Mouse (Mus musculus): ENCODE measurements around the gene Atf3. TPM values are rescaled to one million over a fixed set of nuclear protein-coding genes. Genes with fewer than 3 reads are reported as not detected.

Atf3 gene
- polyA plus RNA-seq, 1 experiment from 2014 or later = 1.5 TPM

DNA sequence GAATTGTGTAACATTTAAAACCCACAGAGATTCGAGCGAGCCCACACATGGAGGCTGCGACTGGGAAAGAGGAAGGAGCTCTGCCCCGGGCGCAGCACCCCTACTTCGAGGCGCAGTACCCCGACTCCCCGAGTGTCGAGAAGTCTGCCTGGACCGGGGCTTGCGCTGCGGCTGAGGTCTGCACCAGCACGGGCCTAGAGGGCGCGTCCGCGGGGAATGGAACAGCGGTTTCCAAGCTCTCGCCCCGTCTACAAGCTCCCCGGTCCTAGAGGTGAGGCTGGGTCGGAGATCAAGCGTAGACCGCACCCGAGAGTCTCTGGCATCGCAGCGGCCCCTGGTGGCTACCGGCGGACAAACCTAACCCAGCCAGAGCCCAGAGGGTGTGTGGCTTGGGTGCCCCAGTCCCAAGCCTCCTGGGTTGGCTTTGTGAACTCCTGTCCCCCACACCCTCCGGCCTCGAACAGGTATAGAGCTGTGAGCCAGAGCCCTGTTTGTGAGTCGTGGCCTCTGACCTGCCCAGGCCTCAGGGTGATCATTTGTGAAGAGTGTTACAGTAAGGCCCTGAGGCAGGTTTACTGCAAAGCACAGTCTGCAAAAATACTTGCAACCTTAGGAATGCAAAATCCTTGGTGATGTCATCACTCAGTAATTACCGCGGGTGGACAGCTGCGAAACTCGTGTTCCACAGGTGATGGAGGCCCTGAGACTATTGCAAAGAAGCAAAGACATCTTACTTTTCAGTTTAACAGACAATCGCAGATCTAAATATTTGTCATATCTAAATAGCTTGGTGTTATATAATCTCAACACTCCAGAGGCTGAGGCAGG, 91.8 kb downstream of the Atf3 start:
- peak; percentile 59 for ATAC-seq (ENCODE audit: low FRiP score)
- H3K9ac ChIP-seq = peak overlapping the region; percentile 59; the same call in 1 of the 2 replicates

DNA sequence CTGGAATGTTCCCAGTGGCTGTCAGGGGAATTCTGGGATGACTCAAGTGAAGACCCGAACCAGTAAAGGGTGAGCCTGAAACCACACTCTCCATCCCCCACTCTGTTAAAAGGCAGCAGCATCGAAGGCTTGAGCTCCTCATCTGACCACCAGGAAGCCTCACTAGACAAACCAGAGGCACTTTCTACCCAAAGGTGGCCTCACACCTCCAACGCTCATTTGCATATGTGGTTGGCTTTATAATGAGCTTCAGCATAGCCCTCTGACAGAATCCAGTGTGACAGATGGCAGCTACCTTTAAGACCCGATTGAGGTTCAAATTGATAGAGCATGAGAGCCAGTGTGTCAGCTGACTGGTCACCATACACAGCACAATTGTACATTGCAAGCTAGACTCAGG, 93.6 kb downstream of the Atf3 start:
- ATAC-seq (ENCODE audit: low FRiP score) = no peak
- WGBS = 58% methylated on average over 4 of the region's 4 CpGs

More for the DNA sequence above, 91.8 kb downstream of the Atf3 start:
- Histone ChIP-seq H3K4me1 (replicated peaks) (peaks cover 6% of the 10 kb centered on the region; the same call in 1 of the 2 replicates), H3K4me3 (peak overlapping the region; percentile 28), H3K27ac (no peak overlapping the region), H3K36me3 (no peaks in the 10 kb centered on the region), H3K27me3 (peaks cover 20% of the 10 kb centered on the region), H3K4me2 (peak overlapping the region; percentile 52), H3K9me3 (peaks cover 12% of the 10 kb centered on the region; the same call in 1 of the 2 replicates)
- whole genome bisulfite sequencing = 20% methylated on average over 38 of the region's 38 CpGs

DNA sequence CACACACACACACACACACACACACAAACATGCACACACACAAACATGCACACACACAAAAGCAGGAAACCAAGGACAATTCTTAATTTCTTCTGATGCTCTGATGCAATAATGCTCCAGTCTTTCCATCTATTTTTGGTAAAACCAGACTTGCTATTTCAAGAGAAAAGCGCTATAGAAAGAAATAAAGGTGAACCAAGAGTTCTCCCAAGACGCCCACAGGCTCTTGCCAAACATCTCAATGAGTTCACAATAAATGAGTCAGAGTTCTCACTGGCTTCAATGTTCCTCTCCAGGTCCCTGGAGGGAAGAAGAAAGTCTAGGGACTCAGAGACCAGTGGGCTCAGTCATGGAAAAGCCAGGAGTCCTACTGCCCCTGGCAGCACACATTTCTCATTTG, 94.1 kb downstream of the Atf3 start:
- 87% methylated on average over 2 of the region's 2 CpGs for WGBS
- peaks cover 6% of the 10 kb centered on the region; the same call in 1 of the 2 replicates for H3K4me1 ChIP-seq (replicated peaks)
- no peaks in the 10 kb centered on the region for H3K9me3 ChIP-seq
- H3K4me2 ChIP-seq = no peak overlapping the region
- peaks cover 20% of the 10 kb centered on the region for H3K27me3 ChIP-seq
- H3K36me3 ChIP-seq = no peaks in the 10 kb centered on the region
- H3K4me3 ChIP-seq = no peak overlapping the region
- H3K9ac ChIP-seq = no peak overlapping the region
- H3K27ac ChIP-seq = no peak overlapping the region
- ATAC-seq (ENCODE audit: low FRiP score) = no peak

More for the DNA sequence above, 93.6 kb downstream of the Atf3 start:
- Histone ChIP-seq H3K4me2 (no peak overlapping the region), H3K4me3 (no peak overlapping the region), H3K9ac (no peak overlapping the region), H3K9me3 (peaks cover 3% of the 10 kb centered on the region; the same call in 1 of the 2 replicates), H3K27me3 (peaks cover 20% of the 10 kb centered on the region), H3K27ac (no peak overlapping the region), H3K36me3 (no peaks in the 10 kb centered on the region), H3K4me1 (replicated peaks) (peaks cover 6% of the 10 kb centered on the region; the same call in 1 of the 2 replicates)

DNA sequence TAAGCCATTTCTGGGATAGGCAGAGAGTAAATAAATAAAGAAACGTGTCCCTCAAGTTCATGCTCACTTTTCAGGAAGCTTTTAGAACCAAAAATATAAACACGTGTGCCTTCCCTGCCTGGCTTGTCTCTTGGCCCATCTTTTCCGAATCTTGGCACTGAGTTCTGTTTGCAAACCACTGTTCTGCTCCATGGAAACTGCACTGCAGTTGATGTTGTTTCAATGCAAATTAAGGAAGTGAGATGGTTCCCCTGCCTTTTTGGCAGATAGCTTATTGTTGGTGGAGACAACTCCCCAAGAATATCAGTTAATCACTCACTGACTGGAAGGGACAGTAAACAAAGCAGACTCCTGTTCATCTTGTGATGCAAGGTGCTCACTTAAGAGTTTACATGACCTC, 95.1 kb downstream of the Atf3 start:
- 63% methylated on average over 3 of the region's 3 CpGs for WGBS
- ATAC-seq (ENCODE audit: low FRiP score) = no peak
- no peak overlapping the region for H3K9ac ChIP-seq
- no peaks in the 10 kb centered on the region for H3K36me3 ChIP-seq
- H3K4me1 ChIP-seq (replicated peaks) = peaks cover 6% of the 10 kb centered on the region; the same call in 1 of the 2 replicates
- H3K9me3 ChIP-seq = no peaks in the 10 kb centered on the region
- H3K4me2 ChIP-seq = no peak overlapping the region
- H3K27me3 ChIP-seq = peaks cover 20% of the 10 kb centered on the region
- H3K4me3 ChIP-seq = no peak overlapping the region
- H3K27ac ChIP-seq = no peak overlapping the region

Other genes with a start within 250 kb of the Atf3 start
- 92.4 and 94.1 TPM in 2 replicates for gene Vash2, start 238.7 kb downstream of the Atf3 start, polyA plus RNA-seq (2015; fragmentation: Nextera tagmentation; extraction: Ambion mirVana)
- 5.6 and 8.3 TPM in 2 replicates for gene Flvcr1, start 191.9 kb downstream of the Atf3 start, polyA plus RNA-seq (2015; fragmentation: Nextera tagmentation; extraction: Ambion mirVana)
- gene Spata45, start 181.4 kb downstream of the Atf3 start, polyA plus RNA-seq (2015; fragmentation: Nextera tagmentation; extraction: Ambion mirVana) = not detected in 2 replicates
- 14.1 and 14.5 TPM in 2 replicates for gene Tatdn3, start 155.1 kb downstream of the Atf3 start, polyA plus RNA-seq (2015; fragmentation: Nextera tagmentation; extraction: Ambion mirVana)
- gene Nsl1, start 155.0 kb downstream of the Atf3 start, polyA plus RNA-seq (2015; fragmentation: Nextera tagmentation; extraction: Ambion mirVana) = 5.0 and 5.7 TPM in 2 replicates
- gene Batf3, start 120.2 kb downstream of the Atf3 start, polyA plus RNA-seq (2015; fragmentation: Nextera tagmentation; extraction: Ambion mirVana) = 1.4 and 2.5 TPM in 2 replicates
- gene Fam71a, start 53.2 kb downstream of the Atf3 start, polyA plus RNA-seq (2015; fragmentation: Nextera tagmentation; extraction: Ambion mirVana) = not detected in 2 replicates
- gene Nenf, start 100.2 kb upstream of the Atf3 start, polyA plus RNA-seq (2015; fragmentation: Nextera tagmentation; extraction: Ambion mirVana) = 105 and 109 TPM in 2 replicates
- 36.7 and 39.9 TPM in 2 replicates for gene Tmem206, start 107.9 kb upstream of the Atf3 start, polyA plus RNA-seq (2015; fragmentation: Nextera tagmentation; extraction: Ambion mirVana)
- gene Ppp2r5a, start 185.2 kb upstream of the Atf3 start, polyA plus RNA-seq (2015; fragmentation: Nextera tagmentation; extraction: Ambion mirVana) = 5.3 and 7.5 TPM in 2 replicates